Mouse (Mus musculus): ENCODE data around the gene Adamtsl1.

GRCm38 (mm10) chr4:86289511-86290273 lies 775.7 kb downstream of the Adamtsl1 start:
- no peak for TF ChIP-seq HCFC1 (IDR thresholded peaks at IDR 0.05; ENCODE audit: borderline replicate concordance, insufficient read depth, low read length)
- no peak for TF ChIP-seq CHD2 (IDR thresholded peaks at IDR 0.05; ENCODE audit: low read depth, low read length)
- TF ChIP-seq ZC3H11A (IDR thresholded peaks at IDR 0.05; ENCODE audit: borderline replicate concordance, low read depth, low read length), result no peak
- no peak for TF ChIP-seq ZNF384 (IDR thresholded peaks at IDR 0.05; ENCODE audit: low read depth, low read length)

Measured in ES-E14 (cell line).